Mouse (Mus musculus) stomach, embryonic 14.5 days (tissue): ENCODE results near the gene Spopl. TPM values are rescaled to one million over a fixed set of nuclear protein-coding genes. Genes with fewer than 3 reads are reported as not detected.
"Not testable (repeated sequence)": the region's sequence is repeated elsewhere in the genome, so short reads cannot be mapped to it uniquely, and the experiment has no call there.

ENCODE experiments used
- ATAC-seq: fragments of 200-750 bp; cut with Nextera tagmentation; 2 replicates; pipeline ENCODE4 v1.8.0; 2017; ENCODE audit warnings: low read depth, moderate TSS enrichment; ENCODE audit not compliant: insufficient number of reproducible peaks, insufficient read depth, low FRiP score
- H3K27ac ChIP-seq: fragments of 300-500 bp; sonication (generic); 2 replicates; pipeline ENCODE4 v1.5.1; 2014; ENCODE audit warnings: mild to moderate bottlenecking, low read length, moderate library complexity, mixed read lengths
- H3K27me3 ChIP-seq: fragments of 300-500 bp; sonication (generic); 2 replicates; pipeline ENCODE4 v1.6.1; 2014; ENCODE audit warnings: low read length, control low read depth, mixed read lengths; ENCODE audit not compliant: control insufficient read depth, insufficient read depth
- H3K36me3 ChIP-seq: fragments of 300-500 bp; sonication (generic); 2 replicates; pipeline ENCODE4 v1.6.1; 2014; ENCODE audit warnings: mild to moderate bottlenecking, control low read depth, low read length, moderate library complexity, mixed read lengths; ENCODE audit not compliant: control insufficient read depth, insufficient read depth
- H3K4me1 ChIP-seq: fragments of 300-500 bp; sonication (generic); 2 replicates; pipeline ENCODE4 v1.6.1; 2014; ENCODE audit warnings: low read length, control low read depth, mixed read lengths; ENCODE audit not compliant: control insufficient read depth, insufficient read depth
- H3K4me2 ChIP-seq: fragments of 300-500 bp; sonication (generic); replicated peaks from 2 replicates; pipeline ENCODE4 v1.6.1; 2014; ENCODE audit warnings: low read depth, low read length, control low read depth
- H3K4me3 ChIP-seq: fragments of 300-500 bp; sonication (generic); 2 replicates; pipeline ENCODE4 v1.5.1; 2014; ENCODE audit warnings: low read depth, low read length, control low read depth
- H3K9ac ChIP-seq: fragments of 300-500 bp; sonication (generic); replicated peaks from 2 replicates; pipeline ENCODE4 v1.6.1; 2014; ENCODE audit warnings: low read depth, mild to moderate bottlenecking, control low read depth, low read length, moderate library complexity, mixed read lengths
- H3K9me3 ChIP-seq: fragments of 300-500 bp; sonication (generic); 2 replicates; pipeline ENCODE4 v1.6.1; 2016; ENCODE audit warnings: low read depth, low read length, control low read depth; ENCODE audit not compliant: control insufficient read depth
- WGBS: fragments of 180-500 bp; shearing (Covaris S2); extraction: QIAGEN DNeasy Blood & Tissue Kit; methylation state at CpG from one replicate; pipeline ENCODE4 v1.1.7; 2014; 5-methylcytosine and 5-hydroxymethylcytosine counted together
- polyA plus RNA-seq: library from polyadenylated mRNA; unstranded; fragments of >200 nt; fragmentation: Nextera tagmentation; extraction: Ambion mirVana; gene quantifications from 2 replicates; pipeline ENCODE4 v1.2.1, GENCODE M21; 2014

Gene Spopl
- polyA plus RNA-seq, result 13.0 and 14.0 TPM in 2 replicates

DNA sequence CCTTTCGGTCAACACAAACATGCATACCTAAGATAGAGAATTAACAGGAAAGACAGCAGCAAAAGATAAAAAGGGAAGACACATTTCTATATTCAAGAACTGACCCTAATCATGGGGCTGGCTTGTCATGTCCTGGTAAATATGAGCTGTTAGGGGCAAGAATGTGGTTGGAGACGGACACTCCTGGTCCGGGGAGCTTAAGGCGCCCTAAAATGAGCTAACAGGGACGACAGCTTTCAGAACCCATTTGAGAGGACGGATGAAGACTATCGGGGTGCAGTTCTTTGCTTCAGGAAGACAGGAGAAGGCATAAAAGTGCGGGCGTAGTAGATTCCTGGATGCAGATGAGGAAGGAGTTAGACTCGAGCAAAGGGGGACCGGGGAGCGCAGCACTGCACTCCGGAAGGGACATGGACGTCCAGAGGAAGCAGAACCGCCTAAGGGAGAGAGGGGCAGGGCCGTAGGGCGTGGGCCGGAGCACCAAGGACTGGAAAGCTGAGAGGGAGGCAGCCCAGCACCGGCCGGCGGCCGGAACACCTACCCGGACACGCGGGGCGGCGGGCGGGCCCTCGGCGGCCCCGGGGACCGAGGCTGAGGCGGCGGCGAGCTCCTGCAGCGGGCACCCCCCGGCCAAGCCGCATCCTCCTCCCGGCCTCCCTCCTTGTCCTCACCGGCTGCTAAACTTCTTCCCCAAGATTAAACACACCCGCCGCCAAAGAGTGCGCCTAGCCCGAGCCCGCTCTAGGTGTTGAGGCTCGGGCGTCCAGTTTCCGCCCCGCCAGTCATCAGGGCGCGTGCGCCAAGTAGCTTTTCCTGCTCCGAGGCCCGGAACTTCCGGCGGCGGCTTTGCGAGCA, at the start of gene Spopl:
TSS of gene Spopl (minus strand) at position 805 of the 855 bp plus-strand sequence.
- H3K36me3 ChIP-seq, result no peaks in the 10 kb centered on the region
- H3K27me3 ChIP-seq, result no peaks in the 10 kb centered on the region
- peaks cover 8% of the 10 kb centered on the region; the same call in 1 of the 2 replicates for H3K4me1 ChIP-seq
- WGBS, result 1% methylated on average over 52 of the region's 58 CpGs
- H3K4me2 ChIP-seq, result peak within 1 kb of the TSS; percentile 72
- H3K9me3 ChIP-seq, result no peaks in the 10 kb centered on the region
- peak within 1 kb of the TSS; percentile 82 for H3K4me3 ChIP-seq
- H3K27ac ChIP-seq, result peak within 1 kb of the TSS; percentile 68; the same call in 1 of the 2 replicates
- ATAC-seq, result peak; percentile 90
- H3K9ac ChIP-seq, result peak within 1 kb of the TSS; percentile 79

DNA sequence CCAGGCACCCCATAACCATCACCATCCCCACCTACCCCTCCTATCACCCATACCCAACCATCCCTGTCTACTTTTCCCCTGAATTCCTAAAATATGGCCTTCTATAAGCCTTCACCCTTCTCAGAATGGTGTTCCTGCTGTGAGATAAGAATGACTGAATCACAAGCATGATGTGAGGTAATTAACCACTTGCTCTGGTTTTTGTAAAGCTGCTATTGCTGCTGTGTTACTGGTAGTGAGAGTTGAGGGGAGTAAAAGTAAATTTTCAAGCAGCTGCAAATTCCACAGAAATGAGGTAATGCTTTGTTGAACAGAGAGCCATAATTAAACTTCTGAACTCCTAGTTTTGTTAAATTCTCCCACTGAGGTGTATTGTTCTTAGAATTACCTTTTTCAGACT, 48.2 kb upstream of the Spopl start:
- Histone ChIP-seq H3K36me3 (no peaks in the 10 kb centered on the region), H3K4me2 (no peak overlapping the region), H3K9ac (no peak overlapping the region), H3K27ac (no peak overlapping the region), H3K27me3 (no peaks in the 10 kb centered on the region), H3K9me3 (no peaks in the 10 kb centered on the region), H3K4me3 (no peak overlapping the region), H3K4me1 (no peaks in the 10 kb centered on the region)
- no peak for ATAC-seq

DNA sequence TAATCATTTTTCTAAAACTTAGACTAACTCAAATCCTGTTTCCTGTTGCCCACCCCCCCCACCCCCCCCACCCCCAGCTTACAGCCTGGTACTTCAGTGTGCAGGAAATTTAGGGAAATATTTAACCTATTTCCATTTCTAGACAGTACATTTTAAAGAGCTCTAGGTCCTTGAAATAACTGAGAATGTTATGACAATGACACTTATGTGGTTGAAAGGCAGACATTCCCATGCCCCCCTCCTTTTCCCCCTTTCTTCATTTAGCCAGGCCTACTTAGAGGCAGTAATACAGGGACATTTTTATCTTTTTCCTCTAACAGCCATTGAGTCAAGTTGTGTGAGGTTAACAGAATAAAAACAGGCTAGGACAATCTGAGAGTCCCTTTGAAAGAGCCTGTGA, 46.1 kb upstream of the Spopl start:
- Histone ChIP-seq H3K9ac (no peak overlapping the region), H3K9me3 (no peaks in the 10 kb centered on the region), H3K36me3 (no peaks in the 10 kb centered on the region), H3K4me1 (no peaks in the 10 kb centered on the region), H3K27me3 (no peaks in the 10 kb centered on the region), H3K4me2 (no peak overlapping the region), H3K4me3 (no peak overlapping the region), H3K27ac (no peak overlapping the region)
- no peak for ATAC-seq

DNA sequence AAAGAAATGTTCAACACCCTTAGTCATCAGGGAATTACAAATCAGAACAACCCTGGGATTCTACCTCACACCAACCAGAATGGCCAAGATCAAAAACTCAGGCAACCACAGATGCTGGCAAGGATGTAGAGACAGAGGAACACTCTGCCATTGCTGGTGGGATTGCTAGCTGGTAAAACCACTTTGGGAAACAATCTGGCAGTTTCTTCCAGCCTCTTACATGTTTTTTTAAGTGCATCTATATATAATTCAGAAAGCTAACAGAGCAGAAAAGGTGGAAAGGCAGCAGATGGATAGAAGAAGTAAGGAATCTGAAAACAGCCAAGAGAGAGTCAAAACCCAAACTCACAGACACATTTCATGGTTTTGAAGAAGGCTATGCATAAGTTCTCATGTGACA, 33.5 kb upstream of the Spopl start:
- Histone ChIP-seq H3K4me1 (no peaks in the 10 kb centered on the region), H3K27ac (no peak overlapping the region), H3K36me3 (no peaks in the 10 kb centered on the region), H3K9me3 (no peaks in the 10 kb centered on the region), H3K27me3 (no peaks in the 10 kb centered on the region), H3K9ac (no peak overlapping the region), H3K4me3 (no peak overlapping the region), H3K4me2 (no peak overlapping the region)
- ATAC-seq, result no peak

DNA sequence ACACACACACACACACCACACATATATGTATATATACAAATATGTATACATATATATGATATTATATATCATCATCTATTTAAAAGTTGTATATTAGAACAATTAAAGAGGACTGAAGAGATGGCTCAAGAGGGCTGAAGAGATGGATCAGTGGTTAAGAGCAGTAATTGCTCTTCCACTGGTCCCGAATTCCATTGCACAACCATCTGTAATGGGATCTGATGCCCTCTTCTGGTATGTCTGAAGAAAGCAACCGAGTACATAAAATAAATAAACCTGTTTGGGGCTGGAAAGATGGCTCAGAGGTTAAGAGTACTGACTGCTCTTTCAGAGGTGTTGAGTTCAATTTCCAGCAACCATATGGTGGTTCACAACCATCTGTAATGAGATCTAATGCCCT, 16.9 kb upstream of the Spopl start:
- Histone ChIP-seq H3K9me3 (no peaks in the 10 kb centered on the region), H3K4me2 (no peak overlapping the region), H3K4me1 (no peaks in the 10 kb centered on the region), H3K27ac (no peak overlapping the region), H3K9ac (no peak overlapping the region), H3K4me3 (no peak overlapping the region), H3K27me3 (no peaks in the 10 kb centered on the region), H3K36me3 (no peaks in the 10 kb centered on the region)
- ATAC-seq, result no peak
- 42% methylated on average over 2 of the region's 2 CpGs for WGBS

DNA sequence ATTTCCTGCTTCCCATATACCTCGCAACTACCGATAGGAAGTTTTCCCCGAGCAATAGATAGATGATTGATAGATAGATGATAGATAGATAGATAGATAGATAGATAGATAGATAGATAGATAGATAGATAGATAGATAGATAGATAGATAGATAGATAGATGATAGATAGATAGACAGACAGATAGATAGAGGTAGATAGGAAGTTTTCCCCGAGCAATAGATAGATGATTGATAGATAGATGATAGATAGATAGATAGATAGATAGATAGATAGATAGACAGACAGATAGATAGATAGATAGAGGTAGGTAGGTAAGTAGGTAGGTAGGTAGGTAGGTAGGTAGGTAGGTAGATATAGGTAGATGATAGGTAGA, 239 bp upstream of the Spopl start:
- H3K27ac ChIP-seq, result not testable (repeated sequence)
- peak overlapping the region; percentile 79; the same call in 1 of the 2 replicates for H3K9ac ChIP-seq
- WGBS, result 17% methylated on average over 4 of the region's 4 CpGs

DNA sequence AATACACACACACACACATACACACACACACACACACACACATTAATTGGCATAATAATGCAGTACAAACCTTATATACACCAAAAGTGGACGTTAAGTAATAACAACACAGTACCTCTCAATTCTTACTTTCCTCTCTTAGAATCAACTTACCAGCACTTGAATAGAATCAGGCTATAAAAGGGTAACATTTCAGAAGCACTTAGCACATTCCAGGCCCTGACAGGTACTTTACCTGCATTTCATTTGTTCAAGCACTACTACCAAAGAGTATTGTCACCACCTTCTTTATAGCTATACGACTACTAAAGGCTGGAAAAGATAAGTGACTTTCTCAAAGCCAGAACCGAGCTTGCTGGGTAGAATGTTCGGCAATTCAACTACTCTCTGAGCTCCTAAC, 1.3 kb downstream of the Spopl start:
- Histone ChIP-seq H3K9me3 (no peaks in the 10 kb centered on the region), H3K27ac (no peak overlapping the region), H3K4me1 (peaks cover 8% of the 10 kb centered on the region; the same call in 1 of the 2 replicates), H3K4me3 (peak overlapping the region; percentile 82), H3K4me2 (peak overlapping the region; percentile 72), H3K9ac (0 out of 2 replicates have a peak overlapping the region, but pooled peaks have one; percentile 79), H3K27me3 (no peaks in the 10 kb centered on the region), H3K36me3 (no peaks in the 10 kb centered on the region)
- 79% methylated on average over 4 of the region's 4 CpGs for WGBS
- no peak for ATAC-seq

More for the DNA sequence above, 239 bp upstream of the Spopl start:
- peak overlapping the region; percentile 82 for H3K4me3 ChIP-seq
- not testable (repeated sequence) for H3K36me3 ChIP-seq, ATAC-seq, H3K27me3 ChIP-seq, H3K4me2 ChIP-seq, H3K4me1 ChIP-seq, H3K9me3 ChIP-seq

DNA sequence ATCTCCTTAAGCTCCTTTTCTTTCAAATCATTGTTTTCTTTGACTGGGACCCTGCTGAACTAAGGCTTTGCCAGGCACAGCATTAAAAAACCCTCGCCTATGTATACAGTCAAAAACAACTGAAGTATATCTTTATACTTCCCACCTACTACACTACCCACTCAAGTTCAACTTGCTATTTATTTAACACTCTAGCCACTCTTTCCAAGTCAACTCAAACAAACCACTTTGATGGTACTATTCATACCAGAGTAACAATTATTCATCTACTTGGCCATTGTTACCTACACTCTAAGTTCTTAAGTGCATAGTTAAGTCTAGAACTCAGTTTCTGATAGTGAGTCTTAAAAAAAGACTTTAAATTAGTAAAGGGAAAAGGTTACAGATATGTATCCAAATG, 3.1 kb downstream of the Spopl start:
- Histone ChIP-seq H3K4me2 (no peak overlapping the region), H3K9me3 (no peaks in the 10 kb centered on the region), H3K9ac (no peak overlapping the region), H3K4me3 (no peak overlapping the region), H3K27ac (no peak overlapping the region), H3K4me1 (peaks cover 8% of the 10 kb centered on the region; the same call in 1 of the 2 replicates), H3K27me3 (no peaks in the 10 kb centered on the region), H3K36me3 (no peaks in the 10 kb centered on the region)
- no peak for ATAC-seq
- WGBS, result 89% methylated on average over 1 of the region's 1 CpGs
